Mouse (Mus musculus): ENCODE results near the gene Pi4ka.
"Not testable (repeated sequence)": the region's sequence is repeated elsewhere in the genome, so short reads cannot be mapped to it uniquely, and the experiment has no call there.

GRCm38 (mm10) chr16:17231523-17231922, 174.6 kb downstream of the Pi4ka start:
- not testable (repeated sequence) for TF ChIP-seq CTCF (conservative IDR thresholded peaks at IDR 0.05 in 1 of 2, IDR thresholded peaks at IDR 0.05 in 1 of 2; ENCODE audit: low read depth in 2 of 2, low read length in 2 of 2); USF1 (IDR thresholded peaks at IDR 0.05; ENCODE audit: low read depth, low read length); ZC3H11A (IDR thresholded peaks at IDR 0.05; ENCODE audit: low read depth, low read length); POLR2A (IDR thresholded peaks at IDR 0.05; ENCODE audit: low read depth, low read length); JUN (IDR thresholded peaks at IDR 0.05; ENCODE audit: insufficient read depth, low read depth, low read length); SIN3A (IDR thresholded peaks at IDR 0.05; ENCODE audit: low read length); MAFK (IDR thresholded peaks at IDR 0.05; ENCODE audit: insufficient replicate concordance, low read length); POLR2AphosphoS2 (IDR thresholded peaks at IDR 0.05; ENCODE audit: low read depth, low read length); GABPA (IDR thresholded peaks at IDR 0.05; ENCODE audit: insufficient replicate concordance, low read depth, low read length); HCFC1 (IDR thresholded peaks at IDR 0.05; ENCODE audit: low read depth, low read length); EP300 (IDR thresholded peaks at IDR 0.05; ENCODE audit: low read length); MYC (IDR thresholded peaks at IDR 0.05; ENCODE audit: low read depth, low read length); RCOR1 (conservative IDR thresholded peaks at IDR 0.05; ENCODE audit: low read depth, low read length); E2F4 (IDR thresholded peaks at IDR 0.05; ENCODE audit: insufficient replicate concordance, low read depth, low read length)

All from CH12.LX (cell line).